ENCODE assay signal across 7 mouse cellular contexts in the genomic region with DNA sequence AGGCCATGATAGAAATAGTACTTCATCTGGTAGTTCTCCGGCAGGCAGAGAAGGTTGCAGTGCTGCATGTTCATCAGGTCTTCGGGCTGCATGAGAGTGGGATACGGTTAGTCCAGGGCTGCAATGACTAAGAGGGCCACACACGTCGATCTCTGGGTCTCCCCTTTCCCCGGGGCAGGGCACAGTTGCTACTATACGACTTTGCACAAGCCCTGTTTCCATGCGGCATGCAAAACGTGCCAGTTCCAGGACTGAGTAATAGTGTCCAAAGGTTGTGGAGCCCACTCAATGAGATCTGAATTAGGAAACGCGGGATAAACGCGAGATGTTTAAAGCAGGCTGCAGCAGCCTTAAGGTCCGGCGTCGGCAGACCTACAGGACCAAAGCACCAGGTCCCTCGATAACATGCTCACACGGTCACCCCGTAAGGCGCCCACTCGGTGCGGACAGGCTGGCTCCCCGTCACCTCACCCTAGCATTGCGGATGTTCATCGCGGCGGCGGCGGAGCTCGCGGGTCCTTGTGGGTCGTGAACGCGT. TPM values are rescaled to one million over a fixed set of nuclear protein-coding genes. Genes with fewer than 3 reads are reported as not detected.
DNase-seq lines count a peak whose midpoint lies in the region; ATAC-seq and TF ChIP-seq lines count a peak whose summit lies in the region.

No protein-coding gene starts in this region.

- TF ChIP-seq CTCF in liver, adult 2 months (IDR thresholded peaks at IDR 0.05; ENCODE audit: low read depth, low read length), result no peak
- no peak for TF ChIP-seq CTCF in heart, postnatal 0 days (IDR thresholded peaks at IDR 0.05; ENCODE audit: low read depth)

- under 1% methylated on average over 34 of the region's 34 CpGs for WGBS in liver, adult 2 months
- 22% methylated on average over 34 of the region's 34 CpGs for WGBS in embryonic facial prominence, embryonic 11.5 days
- 15% methylated on average over 33 of the region's 34 CpGs for WGBS in heart, postnatal 0 days

- H3K27me3 ChIP-seq in liver, adult 2 months (ENCODE audit: control insufficient read depth, insufficient read depth, low read length), result no peaks in the 10 kb centered on the region
- no peaks in the 10 kb centered on the region for H3K27me3 ChIP-seq in embryonic facial prominence, embryonic 11.5 days (ENCODE audit: control insufficient read depth, insufficient read depth, low read length)
- H3K27me3 ChIP-seq in heart, postnatal 0 days (ENCODE audit: control insufficient read depth, insufficient read depth, low read length), result no peaks in the 10 kb centered on the region
- peaks cover 23% of the 10 kb centered on the region for H3K27me3 ChIP-seq in megakaryocyte, embryonic 14.5 days (replicated peaks)

- no peak for DNase-seq in liver, adult 2 months (ENCODE audit: extremely low read depth, low read depth, low spot score)
- no peak for DNase-seq in liver
- DNase-seq in embryonic facial prominence, embryonic 11.5 days (ENCODE audit: low spot score), result no peak
- DNase-seq in heart, postnatal 0 days (ENCODE audit: low spot score), result no peak
- DNase-seq in spleen, postnatal 14 days (ENCODE audit: low spot score in 2 of 2), result no peak
- DNase-seq in urinary bladder, postnatal 36 days (ENCODE audit: low spot score in 2 of 2), result no peak

- TF ChIP-seq POLR2A in liver, adult 2 months (IDR thresholded peaks at IDR 0.05; ENCODE audit: extremely low read depth, insufficient read depth, low read length), result no peak

- H3K4me1 ChIP-seq in liver, adult 2 months (ENCODE audit: control insufficient read depth, insufficient read depth, low read length), result peaks cover 4% of the 10 kb centered on the region; the same call in 1 of the 2 replicates
- no peaks in the 10 kb centered on the region for H3K4me1 ChIP-seq in embryonic facial prominence, embryonic 11.5 days (ENCODE audit: control insufficient read depth, insufficient read depth, low read length)
- no peaks in the 10 kb centered on the region; the same call in 1 of the 2 replicates for H3K4me1 ChIP-seq in heart, postnatal 0 days (ENCODE audit: control insufficient read depth, insufficient read depth)
- peaks cover 38% of the 10 kb centered on the region for H3K4me1 ChIP-seq in megakaryocyte, embryonic 14.5 days

- no peak; the same call in 1 of the 2 replicates for TF ChIP-seq EP300 in heart, postnatal 0 days (IDR thresholded peaks at IDR 0.05; ENCODE audit: low read depth)

- peak overlapping the region; percentile 80 for H3K9ac ChIP-seq in liver, adult 2 months (ENCODE audit: low read depth, low read length)
- H3K9ac ChIP-seq in embryonic facial prominence, embryonic 11.5 days (replicated peaks; ENCODE audit: low read length), result peak overlapping the region; percentile 68
- H3K9ac ChIP-seq in heart, postnatal 0 days (replicated peaks; ENCODE audit: low read depth, low read length), result peak overlapping the region; percentile 59

- H3K4me2 ChIP-seq in embryonic facial prominence, embryonic 11.5 days (ENCODE audit: low read depth, low read length), result peak overlapping the region; percentile 53
- peak overlapping the region; percentile 63 for H3K4me2 ChIP-seq in heart, postnatal 0 days (ENCODE audit: low read depth, low read length)

- peak; percentile 77 for ATAC-seq in embryonic facial prominence, embryonic 11.5 days (replicated peaks; ENCODE audit: insufficient number of reproducible peaks, low FRiP score, low TSS enrichment, low read depth)
- ATAC-seq in heart, postnatal 0 days (ENCODE audit: insufficient read depth, low read depth), result peak; percentile 13; the same call in 1 of the 2 replicates

- peak overlapping the region; percentile 87 for H3K4me3 ChIP-seq in liver, adult 2 months (ENCODE audit: insufficient read depth, low read depth, low read length)
- H3K4me3 ChIP-seq in embryonic facial prominence, embryonic 11.5 days (ENCODE audit: low read depth, low read length), result peak overlapping the region; percentile 52
- peak overlapping the region; percentile 58 for H3K4me3 ChIP-seq in heart, postnatal 0 days (ENCODE audit: low read depth, low read length)
- peak overlapping the region; percentile 95 for H3K4me3 ChIP-seq in megakaryocyte, embryonic 14.5 days (replicated peaks)

- H3K79me2 ChIP-seq in liver, adult 2 months (ENCODE audit: control insufficient read depth, insufficient read depth, low read length), result no peaks in the 10 kb centered on the region

- peak overlapping the region; percentile 32 for H3K27ac ChIP-seq in liver, adult 2 months (replicated peaks; ENCODE audit: insufficient read depth, low read depth, low read length)
- H3K27ac ChIP-seq in embryonic facial prominence, embryonic 11.5 days (replicated peaks; ENCODE audit: low read depth, low read length), result 0 out of 2 replicates have a peak overlapping the region, but pooled peaks have one; percentile 52
- H3K27ac ChIP-seq in heart, postnatal 0 days (ENCODE audit: low read depth), result peak overlapping the region; percentile 79

- H3K36me3 ChIP-seq in liver, adult 2 months (ENCODE audit: control insufficient read depth, insufficient read depth, low read length), result peaks cover 7% of the 10 kb centered on the region; the same call in 1 of the 2 replicates
- no peaks in the 10 kb centered on the region for H3K36me3 ChIP-seq in embryonic facial prominence, embryonic 11.5 days (replicated peaks; ENCODE audit: control insufficient read depth, insufficient read depth, low read depth, low read length)
- peaks cover 6% of the 10 kb centered on the region for H3K36me3 ChIP-seq in heart, postnatal 0 days (replicated peaks; ENCODE audit: control insufficient read depth, insufficient read depth, low read length)
- H3K36me3 ChIP-seq in megakaryocyte, embryonic 14.5 days (replicated peaks; ENCODE audit: low read length), result peaks cover 48% of the 10 kb centered on the region

- no peaks in the 10 kb centered on the region for H3K9me3 ChIP-seq in embryonic facial prominence, embryonic 11.5 days (replicated peaks; ENCODE audit: control insufficient read depth, low read length)
- no peaks in the 10 kb centered on the region for H3K9me3 ChIP-seq in heart, postnatal 0 days (replicated peaks; ENCODE audit: control insufficient read depth, low read length)
- peaks cover 11% of the 10 kb centered on the region; the same call in 1 of the 2 replicates for H3K9me3 ChIP-seq in megakaryocyte, embryonic 14.5 days

RNA-seq across cellular contexts. Expression of a gene that starts 0.3 kb away (rescaled TPM):
- 3.4 and 3.6 TPM in 2 replicates for total RNA-seq in liver, adult 2 months (2014; rRNA removed)
- polyA plus RNA-seq in liver, adult 2 months (2012; rRNA removed), result 4.8 and 8.6 TPM in 2 replicates
- polyA plus RNA-seq in embryonic facial prominence, embryonic 11.5 days (2014; fragmentation: Nextera tagmentation; extraction: Ambion mirVana), result 1.5 and 2.0 TPM in 2 replicates
- 0.23 and 6.5 TPM in 2 replicates for total RNA-seq in heart, postnatal 0 days (2014; rRNA removed; ENCODE audit: low replicate concordance)
- 0.51 and 0.72 TPM in 2 replicates for polyA plus RNA-seq in heart, postnatal 0 days (2015; fragmentation: Nextera tagmentation; extraction: Ambion mirVana)
- 6.6 and 13.3 TPM in 2 replicates for polyA plus RNA-seq in megakaryocyte, embryonic 14.5 days (2012; ENCODE audit: insufficient read depth, low replicate concordance)

RNA-seq across cellular contexts. Expression of a gene that starts 0.4 kb away (rescaled TPM):
- 44.6 and 46.8 TPM in 2 replicates for total RNA-seq in liver, adult 2 months (2014; rRNA removed)
- polyA plus RNA-seq in liver, adult 2 months (2012; rRNA removed), result 51.7 and 55.9 TPM in 2 replicates
- 154 and 159 TPM in 2 replicates for polyA plus RNA-seq in embryonic facial prominence, embryonic 11.5 days (2014; fragmentation: Nextera tagmentation; extraction: Ambion mirVana)
- total RNA-seq in heart, postnatal 0 days (2014; rRNA removed; ENCODE audit: low replicate concordance), result 62.5 and 95.3 TPM in 2 replicates
- polyA plus RNA-seq in heart, postnatal 0 days (2015; fragmentation: Nextera tagmentation; extraction: Ambion mirVana), result 95.2 and 98.5 TPM in 2 replicates
- polyA plus RNA-seq in megakaryocyte, embryonic 14.5 days (2012; ENCODE audit: insufficient read depth, low replicate concordance), result 58.9 and 174 TPM in 2 replicates

RNA-seq across cellular contexts. Expression of a gene that starts 9.3 kb away (rescaled TPM):
- total RNA-seq in liver, adult 2 months (2014; rRNA removed), result 4.1 and 8.5 TPM in 2 replicates
- 2.1 and 2.9 TPM in 2 replicates for polyA plus RNA-seq in liver, adult 2 months (2012; rRNA removed)
- polyA plus RNA-seq in embryonic facial prominence, embryonic 11.5 days (2014; fragmentation: Nextera tagmentation; extraction: Ambion mirVana), result 20.3 and 24.3 TPM in 2 replicates
- total RNA-seq in heart, postnatal 0 days (2014; rRNA removed; ENCODE audit: low replicate concordance), result 16.5 and 43.5 TPM in 2 replicates
- polyA plus RNA-seq in heart, postnatal 0 days (2015; fragmentation: Nextera tagmentation; extraction: Ambion mirVana), result 35.9 and 38.8 TPM in 2 replicates
- polyA plus RNA-seq in megakaryocyte, embryonic 14.5 days (2012; ENCODE audit: insufficient read depth, low replicate concordance), result 31.2 and 114 TPM in 2 replicates

RNA-seq across cellular contexts. Expression of a gene that starts 25.4 kb away (rescaled TPM):
- total RNA-seq in liver, adult 2 months (2014; rRNA removed), result 0.09 and 0.47 TPM in 2 replicates
- polyA plus RNA-seq in liver, adult 2 months (2012; rRNA removed), result 0.06 and 0.17 TPM in 2 replicates
- polyA plus RNA-seq in embryonic facial prominence, embryonic 11.5 days (2014; fragmentation: Nextera tagmentation; extraction: Ambion mirVana), result 6.6 and 10.8 TPM in 2 replicates
- total RNA-seq in heart, postnatal 0 days (2014; rRNA removed; ENCODE audit: low replicate concordance), result 0.42 and 0.50 TPM in 2 replicates
- 0.05 and 0.15 TPM in 2 replicates for polyA plus RNA-seq in heart, postnatal 0 days (2015; fragmentation: Nextera tagmentation; extraction: Ambion mirVana)
- polyA plus RNA-seq in megakaryocyte, embryonic 14.5 days (2012; ENCODE audit: insufficient read depth, low replicate concordance), result 0.96 TPM in 1 of 2 replicates, not detected in the other

RNA-seq across cellular contexts. Expression of a gene that starts 29.5 kb away (rescaled TPM):
- not detected in 2 replicates for total RNA-seq in liver, adult 2 months (2014; rRNA removed)
- polyA plus RNA-seq in liver, adult 2 months (2012; rRNA removed), result not detected in 2 replicates
- 0.25 TPM in 1 of 2 replicates, not detected in the other for polyA plus RNA-seq in embryonic facial prominence, embryonic 11.5 days (2014; fragmentation: Nextera tagmentation; extraction: Ambion mirVana)
- total RNA-seq in heart, postnatal 0 days (2014; rRNA removed; ENCODE audit: low replicate concordance), result not detected in 2 replicates
- not detected in 2 replicates for polyA plus RNA-seq in heart, postnatal 0 days (2015; fragmentation: Nextera tagmentation; extraction: Ambion mirVana)
- polyA plus RNA-seq in megakaryocyte, embryonic 14.5 days (2012; ENCODE audit: insufficient read depth, low replicate concordance), result not detected in 2 replicates
